Mouse (Mus musculus) urinary bladder, postnatal 36 days (tissue): ENCODE data around the gene Chst5.
A peak's percentile ranks its signal among the peaks of the same experiment; 100 is the strongest.

Experiments
- DNase-seq, 2 experiments: peaks; one replicate each; pipeline ENCODE4 v3.0.0; 2022; ENCODE audit warnings: low spot score in 2 of 2, mixed read lengths in 1 of 2

The Chst5 gene

GRCm38 (mm10) chr8:111929648-111930344, 19.5 kb upstream of the Chst5 start:
- no peak for DNase-seq

- DNase-seq = no peak
Observed at GRCm38 (mm10) chr8:111924976-111925375, 14.7 kb upstream of the Chst5 start.

- peak; percentile 31 to 43 for DNase-seq
Observed at GRCm38 (mm10) chr8:111923383-111923804, 13.1 kb upstream of the Chst5 start.

- no peak for DNase-seq
Observed at GRCm38 (mm10) chr8:111920971-111921370, 10.7 kb upstream of the Chst5 start.

- no peak for DNase-seq
Observed at GRCm38 (mm10) chr8:111919663-111920062, 9.4 kb upstream of the Chst5 start.

- DNase-seq = no peak
Observed at GRCm38 (mm10) chr8:111912860-111913432, 2.7 kb upstream of the Chst5 start.

DNA sequence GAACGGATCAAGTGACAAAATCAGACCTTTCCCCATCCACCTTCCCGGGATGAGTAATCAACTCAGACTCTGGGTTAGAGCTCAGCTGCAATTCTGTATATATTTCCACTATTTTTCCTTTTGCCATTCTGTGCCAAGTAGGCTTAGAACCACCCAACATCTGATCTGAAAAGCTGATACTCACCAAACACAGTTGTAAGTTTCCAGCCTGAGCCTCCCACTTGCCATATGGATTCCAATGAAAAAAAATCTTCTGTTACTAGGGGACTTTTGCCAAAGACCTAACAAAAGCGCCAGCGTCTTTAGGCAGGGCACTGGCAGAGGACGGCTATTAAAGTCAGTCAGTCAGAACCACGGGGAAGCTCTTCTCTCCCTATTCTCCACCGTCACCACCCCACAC, 1.3 kb upstream of the Chst5 start:
- no peak for DNase-seq

GRCm38 (mm10) chr8:111905500-111906121, 4.6 kb downstream of the Chst5 start:
- DNase-seq = no peak

GRCm38 (mm10) chr8:111902080-111902479, 8.2 kb downstream of the Chst5 start:
- DNase-seq = no peak

GRCm38 (mm10) chr8:111898586-111898985, 11.7 kb downstream of the Chst5 start:
- no peak for DNase-seq

- DNase-seq = no peak
Observed at GRCm38 (mm10) chr8:111894955-111895354, 15.3 kb downstream of the Chst5 start.

- DNase-seq = no peak
Observed at GRCm38 (mm10) chr8:111892615-111893014, 17.6 kb downstream of the Chst5 start.

DNA sequence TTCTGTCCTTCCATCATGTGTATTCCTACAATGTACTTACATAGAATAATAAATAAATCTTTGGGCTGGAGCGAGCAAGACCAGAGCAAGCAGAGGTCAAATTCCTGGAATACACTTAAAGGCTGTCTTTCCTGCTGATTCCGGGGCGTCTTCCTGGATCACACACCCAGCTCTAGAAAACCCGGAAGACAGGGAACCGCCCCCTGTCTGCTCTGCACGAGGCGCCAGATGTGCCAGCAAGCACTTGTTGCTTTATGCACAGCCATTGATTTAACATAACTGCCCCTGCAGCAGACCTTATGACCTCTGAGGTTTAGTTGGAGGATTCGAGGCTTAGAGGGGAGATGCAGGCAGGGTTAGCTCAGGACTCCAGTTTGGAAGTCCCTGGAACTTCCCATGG, 18.3 kb downstream of the Chst5 start:
- DNase-seq = no peak

DNA sequence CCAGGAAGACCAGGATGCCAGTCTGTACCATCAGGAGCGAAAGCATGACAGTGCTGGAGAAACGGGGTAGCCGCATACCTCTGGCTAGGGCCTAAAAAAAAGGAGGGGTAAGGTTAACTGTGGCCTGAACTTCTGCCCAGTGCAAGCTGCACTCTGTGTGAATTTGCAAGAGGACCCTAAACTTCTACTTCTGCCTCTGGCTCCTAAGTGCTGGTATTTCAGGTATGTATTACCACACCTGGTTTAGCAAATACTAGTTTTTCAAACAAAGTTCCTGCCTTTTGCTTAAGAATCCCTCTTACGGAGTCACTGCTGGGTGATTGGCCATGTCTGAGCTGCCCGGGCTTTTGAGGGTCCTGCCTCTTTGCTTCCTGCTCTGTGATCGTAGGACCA, 19.3 kb downstream of the Chst5 start:
- no peak for DNase-seq

DNA sequence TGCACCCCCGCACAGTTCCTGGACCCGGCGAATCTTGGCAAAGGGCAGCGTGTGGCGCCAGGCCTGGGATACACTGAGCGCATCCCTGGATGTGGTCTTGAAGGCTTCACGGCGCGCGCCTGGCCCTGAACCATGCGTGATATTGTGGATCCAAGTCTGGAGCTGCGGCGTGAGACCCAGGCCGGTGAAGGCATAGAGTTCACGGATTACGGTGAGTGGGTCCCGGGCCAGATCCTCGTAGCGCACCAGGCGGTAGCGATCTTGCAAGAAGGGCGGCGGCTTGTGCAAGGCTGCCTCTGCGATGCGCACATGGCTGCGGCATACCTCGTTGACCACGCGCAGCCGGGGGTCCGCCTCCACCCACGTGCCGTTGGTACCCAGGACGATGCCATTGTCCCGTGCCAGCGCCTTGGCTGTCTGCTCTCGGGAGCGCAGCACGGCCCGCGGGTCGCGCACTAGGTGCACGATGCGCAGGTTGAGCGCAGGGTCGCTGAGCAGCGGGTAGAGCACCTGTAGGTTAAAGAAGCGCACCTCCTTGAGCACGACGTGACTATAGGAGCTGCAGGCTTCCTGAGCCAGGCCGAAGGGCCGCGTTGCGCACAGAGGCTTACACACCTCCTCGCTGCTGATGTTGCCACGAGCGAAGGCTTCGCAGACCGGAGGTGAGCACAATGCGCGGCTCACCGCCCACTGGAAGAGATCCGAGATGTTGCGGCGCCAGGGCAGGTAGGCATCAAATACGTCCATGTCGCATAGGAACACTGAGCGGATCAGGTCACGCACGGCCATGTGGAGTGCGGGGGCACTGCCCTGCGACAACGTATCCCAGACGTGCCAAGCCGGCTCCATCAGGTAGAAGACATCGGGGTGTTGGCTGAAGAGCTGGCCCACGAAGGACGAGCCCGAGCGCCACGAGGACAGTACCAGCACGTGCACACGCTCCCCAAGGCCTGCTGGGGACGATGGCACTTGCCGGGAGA, 20.0 kb downstream of the Chst5 start:
- no peak for DNase-seq

GRCm38 (mm10) chr8:111888091-111888650, 22.1 kb downstream of the Chst5 start:
- no peak for DNase-seq

GRCm38 (mm10) chr8:111887479-111887878, 22.8 kb downstream of the Chst5 start:
- no peak for DNase-seq

DNA sequence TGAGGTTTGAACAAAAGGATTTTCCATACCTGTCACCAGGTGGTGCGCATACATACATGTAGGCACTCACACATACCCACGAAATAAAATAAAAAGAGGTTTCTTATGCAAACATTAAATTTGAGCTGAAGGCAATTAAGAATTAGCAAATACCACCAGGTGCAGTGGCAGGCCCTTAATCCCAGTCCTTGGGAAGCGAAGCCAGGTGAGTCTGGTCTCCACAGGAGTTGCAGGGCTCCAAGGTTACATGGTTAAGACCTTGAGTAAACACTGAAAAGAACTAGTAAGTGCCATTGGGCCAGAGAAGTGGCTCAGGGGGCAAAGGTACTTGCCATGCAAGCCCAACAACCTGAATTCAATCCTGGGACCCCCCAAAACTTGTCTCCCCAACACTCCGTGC, 26.6 kb downstream of the Chst5 start:
- DNase-seq = no peak

- DNase-seq = peak in 1 of 2 experiments; percentile 34
Observed at GRCm38 (mm10) chr8:111881591-111881990, 28.7 kb downstream of the Chst5 start.

DNA sequence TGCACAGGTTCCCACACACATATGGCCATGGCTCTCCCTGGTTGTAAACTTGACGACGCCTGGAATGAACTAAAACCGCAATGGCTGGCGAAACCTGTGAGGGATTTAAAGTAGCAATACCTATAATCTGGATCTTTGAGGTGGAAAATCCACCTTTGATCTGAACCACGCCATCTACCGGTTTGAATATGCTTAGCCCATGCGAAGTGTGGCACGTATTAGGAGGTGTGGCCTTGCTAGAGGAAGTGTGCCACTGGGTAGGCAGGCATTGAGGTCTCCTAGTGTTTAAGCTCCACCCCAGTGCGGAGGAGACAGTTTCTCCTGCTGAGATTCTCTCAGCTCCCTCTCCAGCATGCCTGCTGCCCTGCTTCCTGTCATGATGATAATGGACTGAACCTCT, 32.5 kb downstream of the Chst5 start:
- no peak for DNase-seq

GRCm38 (mm10) chr8:111876355-111876948, 33.8 kb downstream of the Chst5 start, which contains the start of gene Tmem170:
Gene Tmem170 (minus strand): TSS chr8:111876750.
- peak; percentile 97 for DNase-seq
